Mouse (Mus musculus) midbrain, embryonic 11.5 days (tissue): ENCODE data around the gene Ankrd9. TPM values are rescaled to one million over a fixed set of nuclear protein-coding genes. Genes with fewer than 3 reads are reported as not detected.

Experiments
- ATAC-seq: fragments of 200-750 bp; cut with Nextera tagmentation; 2 replicates; pipeline ENCODE4 v1.8.0; 2017; ENCODE audit warnings: moderate TSS enrichment, moderate library complexity; ENCODE audit not compliant: low FRiP score
- DNase-seq: peaks from one replicate; pipeline ENCODE4 v3.0.0; 2015; ENCODE audit warnings: low spot score; ENCODE audit errors: missing footprints
- H3K27ac ChIP-seq: fragments of 300-500 bp; sonication (generic); 2 replicates; pipeline ENCODE4 v1.5.1; 2014; ENCODE audit warnings: low read depth, low read length
- H3K27me3 ChIP-seq: fragments of 300-500 bp; sonication (generic); 2 replicates; pipeline ENCODE4 v1.6.1; 2014; ENCODE audit warnings: mild to moderate bottlenecking, low read length, moderate library complexity, mixed read lengths; ENCODE audit not compliant: control insufficient read depth, insufficient read depth
- H3K36me3 ChIP-seq: fragments of 300-500 bp; sonication (generic); 2 replicates; pipeline ENCODE4 v1.6.1; 2014; ENCODE audit warnings: mild to moderate bottlenecking, low read length, moderate library complexity, mixed read lengths; ENCODE audit not compliant: control insufficient read depth, insufficient read depth
- H3K4me1 ChIP-seq: fragments of 300-500 bp; sonication (generic); 2 replicates; pipeline ENCODE4 v1.6.1; 2014; ENCODE audit warnings: low read length; ENCODE audit not compliant: control insufficient read depth, insufficient read depth
- H3K4me2 ChIP-seq: fragments of 300-500 bp; sonication (generic); 2 replicates; pipeline ENCODE4 v1.6.1; 2014; ENCODE audit warnings: mild to moderate bottlenecking, moderate library complexity
- H3K4me3 ChIP-seq: fragments of 300-500 bp; sonication (generic); 2 replicates; pipeline ENCODE4 v1.5.1; 2014; ENCODE audit warnings: low read depth, low read length
- H3K9ac ChIP-seq: fragments of 300-500 bp; sonication (generic); 2 replicates; pipeline ENCODE4 v1.6.1; 2014; ENCODE audit warnings: low read length
- H3K9me3 ChIP-seq: fragments of 300-500 bp; sonication (generic); 2 replicates; pipeline ENCODE4 v1.6.1; 2016; ENCODE audit warnings: low read length; ENCODE audit not compliant: control insufficient read depth
- WGBS: fragments of 180-500 bp; shearing (Covaris S2); extraction: QIAGEN DNeasy Blood & Tissue Kit; methylation state at CpG from one replicate; pipeline ENCODE4 v1.1.7; 2014; 5-methylcytosine and 5-hydroxymethylcytosine counted together
- polyA plus RNA-seq: library from polyadenylated mRNA; unstranded; fragments of >200 nt; fragmentation: Nextera tagmentation; extraction: Ambion mirVana; gene quantifications from 2 replicates; pipeline ENCODE4 v1.2.1, GENCODE M21; 2014

Ankrd9 gene
- polyA plus RNA-seq, 1 experiment from 2014 or later, result 11.8 TPM

- ATAC-seq, result no peak
- WGBS, result 82% methylated on average over 8 of the region's 8 CpGs
- peaks cover 4% of the 10 kb centered on the region for H3K4me1 ChIP-seq
Observed at GRCm38 (mm10) chr12:110983083-110983482, 4.2 kb upstream of the Ankrd9 start.

DNA sequence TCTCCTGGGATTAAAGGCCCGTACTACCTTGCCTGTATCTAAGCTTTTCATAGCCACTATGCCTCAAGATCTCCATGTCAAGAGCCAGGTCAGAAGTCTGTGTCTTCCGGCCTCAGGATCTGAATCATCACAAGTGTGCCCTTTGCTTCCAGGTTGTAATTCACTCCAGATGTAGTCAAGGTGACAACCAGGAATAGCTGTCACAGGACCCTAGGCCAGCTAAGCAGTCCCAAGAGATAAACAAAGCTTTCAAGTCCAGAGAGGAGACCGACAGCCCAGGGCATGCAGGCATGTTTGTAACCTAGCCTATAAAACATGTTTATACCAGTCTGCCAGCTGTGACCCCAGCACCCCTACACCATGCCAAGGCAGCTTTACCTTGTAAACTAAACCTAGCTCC is 2.9 kb upstream of the Ankrd9 start:
- H3K4me2 ChIP-seq, result no peak overlapping the region
- 86% methylated on average over 3 of the region's 3 CpGs for WGBS
- no peak overlapping the region for H3K27ac ChIP-seq
- H3K36me3 ChIP-seq, result peaks cover 4% of the 10 kb centered on the region; the same call in 1 of the 2 replicates
- DNase-seq (no peak), ATAC-seq (no peak)
- no peak overlapping the region for H3K4me3 ChIP-seq
- H3K27me3 ChIP-seq, result 0 out of 2 replicates have a peak, but pooled peaks cover 4% of the 10 kb centered on the region
- H3K9me3 ChIP-seq, result no peaks in the 10 kb centered on the region
- H3K9ac ChIP-seq, result no peak overlapping the region
- H3K4me1 ChIP-seq, result peaks cover 7% of the 10 kb centered on the region

More at GRCm38 (mm10) chr12:110983083-110983482, 4.2 kb upstream of the Ankrd9 start:
- Histone ChIP-seq H3K27ac (no peak overlapping the region), H3K9me3 (no peaks in the 10 kb centered on the region), H3K4me3 (no peak overlapping the region), H3K27me3 (0 out of 2 replicates have a peak, but pooled peaks cover 4% of the 10 kb centered on the region), H3K36me3 (no peaks in the 10 kb centered on the region), H3K9ac (no peak overlapping the region), H3K4me2 (no peak overlapping the region)
- no peak for DNase-seq

DNA sequence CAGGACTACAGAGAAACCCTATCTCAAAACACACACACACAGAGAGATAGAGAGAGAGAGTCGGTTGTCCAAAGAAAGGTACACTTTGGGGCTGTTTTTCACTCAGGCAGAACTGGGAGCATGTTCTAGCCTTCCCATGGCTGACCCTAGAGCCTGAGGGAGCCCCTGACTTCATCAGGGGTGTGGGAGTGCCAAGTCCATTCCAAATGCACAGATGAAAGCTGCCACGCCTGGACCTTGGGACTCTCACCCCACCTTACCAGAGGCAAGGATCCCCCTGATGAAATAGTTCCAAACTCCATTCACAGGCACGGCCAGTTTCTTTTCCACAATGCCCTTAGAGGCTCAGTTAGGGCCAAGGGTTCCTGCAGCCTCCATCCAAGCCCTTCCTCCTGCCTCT is 968 bp upstream of the Ankrd9 start:
- Histone ChIP-seq H3K36me3 (peaks cover 7% of the 10 kb centered on the region), H3K27ac (no peak overlapping the region), H3K27me3 (0 out of 2 replicates have a peak, but pooled peaks cover 4% of the 10 kb centered on the region), H3K4me3 (no peak overlapping the region), H3K9ac (no peak overlapping the region), H3K4me1 (peaks cover 7% of the 10 kb centered on the region), H3K9me3 (no peaks in the 10 kb centered on the region), H3K4me2 (no peak overlapping the region)
- ATAC-seq (no peak), DNase-seq (peak; percentile 83)
- WGBS, result 87% methylated on average over 3 of the region's 3 CpGs

- no peak overlapping the region; the same call in 1 of the 2 replicates for H3K27ac ChIP-seq
- peak overlapping the region; percentile 99 for H3K4me2 ChIP-seq
- H3K4me1 ChIP-seq, result peaks cover 7% of the 10 kb centered on the region
- H3K9ac ChIP-seq, result peak overlapping the region; percentile 90
- no peaks in the 10 kb centered on the region for H3K9me3 ChIP-seq
- peaks cover 7% of the 10 kb centered on the region for H3K36me3 ChIP-seq
- ATAC-seq, result no peak; the same call in 1 of the 2 replicates
- DNase-seq, result peak; percentile 92
- 46% methylated on average over 14 of the region's 14 CpGs for WGBS
- H3K27me3 ChIP-seq, result 0 out of 2 replicates have a peak, but pooled peaks cover 4% of the 10 kb centered on the region
- H3K4me3 ChIP-seq, result peak overlapping the region; percentile 86
Observed at GRCm38 (mm10) chr12:110977896-110978606, 789 bp downstream of the Ankrd9 start.

- Histone ChIP-seq H3K4me2 (no peak overlapping the region), H3K9me3 (no peaks in the 10 kb centered on the region), H3K27ac (no peak overlapping the region), H3K9ac (no peak overlapping the region), H3K36me3 (peaks cover 7% of the 10 kb centered on the region), H3K4me1 (peaks cover 7% of the 10 kb centered on the region), H3K27me3 (0 out of 2 replicates have a peak, but pooled peaks cover 4% of the 10 kb centered on the region), H3K4me3 (no peak overlapping the region)
- ATAC-seq (no peak), DNase-seq (no peak)
- WGBS, result 92% methylated on average over 18 of the region's 18 CpGs
Observed at GRCm38 (mm10) chr12:110977345-110977733, 1.5 kb downstream of the Ankrd9 start.

GRCm38 (mm10) chr12:110976589-110977344 is 2.1 kb downstream of the Ankrd9 start:
- Histone ChIP-seq H3K27me3 (0 out of 2 replicates have a peak, but pooled peaks cover 4% of the 10 kb centered on the region), H3K9ac (no peak overlapping the region), H3K4me1 (peaks cover 7% of the 10 kb centered on the region), H3K27ac (no peak overlapping the region), H3K4me2 (no peak overlapping the region), H3K9me3 (no peaks in the 10 kb centered on the region), H3K36me3 (peaks cover 7% of the 10 kb centered on the region), H3K4me3 (no peak overlapping the region)
- 86% methylated on average over 60 of the region's 60 CpGs for WGBS
- ATAC-seq (no peak), DNase-seq (no peak)

DNA sequence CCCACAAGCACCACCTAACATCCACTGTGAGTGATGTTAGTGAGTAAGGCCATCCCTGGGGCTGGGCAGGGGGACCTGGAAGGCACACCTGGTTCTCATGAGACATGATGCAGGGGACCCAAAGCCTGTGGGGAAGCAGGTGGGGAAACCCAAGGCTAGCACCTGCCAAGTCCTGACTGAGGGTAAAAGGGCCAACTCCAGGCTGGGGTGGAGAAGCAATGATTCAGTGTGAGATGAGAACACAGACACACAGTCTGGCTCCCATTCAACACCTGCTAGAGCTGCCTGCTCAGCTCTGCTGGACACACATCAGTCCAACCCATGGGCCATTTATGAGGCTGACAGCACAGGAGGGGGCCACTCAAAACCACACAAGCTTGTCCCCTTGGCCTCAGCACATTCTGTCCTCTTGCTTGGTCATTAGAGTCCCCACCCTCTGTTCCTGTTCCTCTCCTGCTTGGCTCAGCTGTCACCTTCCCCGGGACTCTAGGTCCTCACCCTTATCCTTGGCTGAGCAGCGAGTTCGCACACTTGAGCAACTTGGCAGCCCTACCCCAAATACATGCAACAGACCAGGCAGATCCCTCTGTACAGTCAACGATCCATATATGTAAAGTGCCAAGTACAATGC is 2.9 kb downstream of the Ankrd9 start:
- Histone ChIP-seq H3K4me3 (no peak overlapping the region), H3K9me3 (no peaks in the 10 kb centered on the region), H3K4me2 (no peak overlapping the region), H3K36me3 (peaks cover 7% of the 10 kb centered on the region), H3K27ac (no peak overlapping the region), H3K4me1 (peaks cover 7% of the 10 kb centered on the region), H3K9ac (no peak overlapping the region), H3K27me3 (0 out of 2 replicates have a peak, but pooled peaks cover 4% of the 10 kb centered on the region)
- 92% methylated on average over 4 of the region's 4 CpGs for WGBS
- no peak for DNase-seq
- ATAC-seq, result no peak

GRCm38 (mm10) chr12:110975385-110975784 is 3.5 kb downstream of the Ankrd9 start:
- no peak for DNase-seq
- Histone ChIP-seq H3K9me3 (no peaks in the 10 kb centered on the region), H3K27ac (no peak overlapping the region), H3K36me3 (peaks cover 7% of the 10 kb centered on the region), H3K4me2 (no peak overlapping the region), H3K4me3 (no peak overlapping the region), H3K27me3 (0 out of 2 replicates have a peak, but pooled peaks cover 4% of the 10 kb centered on the region), H3K4me1 (peaks cover 7% of the 10 kb centered on the region), H3K9ac (no peak overlapping the region)
- no peak for ATAC-seq
- WGBS, result 84% methylated on average over 5 of the region's 5 CpGs
